Mouse (Mus musculus): ENCODE results near the gene Prkaa1. TPM values are rescaled to one million over a fixed set of nuclear protein-coding genes. Genes with fewer than 3 reads are reported as not detected.

Gene Prkaa1
- polyA plus RNA-seq (2015; fragmentation: Illumina TruSeq; extraction: RNeasy Lipid Tissue Mini Kit (QIAGEN cat#74804); ENCODE audit: insufficient read depth, low replicate concordance): 35.0 TPM

GRCm38 (mm10) chr15:5143361-5144020, at the start of gene Prkaa1:
TSS of gene Prkaa1 (plus strand) at chr15:5143861.

GRCm38 (mm10) chr15:5107686-5108654, 35.7 kb upstream of the Prkaa1 start, which contains the start of gene Card6:
TSS of gene Card6 (minus strand) at chr15:5108539.

GRCm38 (mm10) chr15:5116270-5117030, 27.2 kb upstream of the Prkaa1 start, which contains the start of gene Rpl37:
TSS of gene Rpl37 (plus strand) at chr15:5116645.

GRCm38 (mm10) chr15:5185366-5186292, 42.0 kb downstream of the Prkaa1 start, which contains the start of gene Ttc33:
TSS of gene Ttc33 (plus strand) at chr15:5185525.

Other genes with a start within 250 kb of the Prkaa1 start
- gene Mroh2b, start 245.1 kb upstream of the Prkaa1 start, polyA plus RNA-seq (2015; fragmentation: Illumina TruSeq; extraction: RNeasy Lipid Tissue Mini Kit (QIAGEN cat#74804); ENCODE audit: insufficient read depth, low replicate concordance): not detected
- gene C7, start 80.1 kb upstream of the Prkaa1 start, polyA plus RNA-seq (2015; fragmentation: Illumina TruSeq; extraction: RNeasy Lipid Tissue Mini Kit (QIAGEN cat#74804); ENCODE audit: insufficient read depth, low replicate concordance): 1.2 TPM
- 71.8 TPM for gene Card6, start 35.3 kb upstream of the Prkaa1 start, polyA plus RNA-seq (2015; fragmentation: Illumina TruSeq; extraction: RNeasy Lipid Tissue Mini Kit (QIAGEN cat#74804); ENCODE audit: insufficient read depth, low replicate concordance)
- gene Rpl37, start 27.2 kb upstream of the Prkaa1 start, polyA plus RNA-seq (2015; fragmentation: Illumina TruSeq; extraction: RNeasy Lipid Tissue Mini Kit (QIAGEN cat#74804); ENCODE audit: insufficient read depth, low replicate concordance): 849 TPM
- gene Ttc33, start 41.7 kb downstream of the Prkaa1 start, polyA plus RNA-seq (2015; fragmentation: Illumina TruSeq; extraction: RNeasy Lipid Tissue Mini Kit (QIAGEN cat#74804); ENCODE audit: insufficient read depth, low replicate concordance): 39.9 TPM
- 13.3 TPM for gene Ptger4, start 100.3 kb downstream of the Prkaa1 start, polyA plus RNA-seq (2015; fragmentation: Illumina TruSeq; extraction: RNeasy Lipid Tissue Mini Kit (QIAGEN cat#74804); ENCODE audit: insufficient read depth, low replicate concordance)